Mouse (Mus musculus): ENCODE results near the gene Entpd5. TPM values are rescaled to one million over a fixed set of nuclear protein-coding genes. Genes with fewer than 3 reads are reported as not detected.

Entpd5 gene
- 18.3 and 19.0 TPM in 2 replicates for polyA plus RNA-seq (2015; fragmentation: Nextera tagmentation; extraction: Ambion mirVana)

GRCm38 (mm10) chr12:84408819-84409507 lies at the start of gene Entpd5, which contains the start of gene Bbof1:
Gene Entpd5, minus strand, starts transcription at chr12:84409029.
Gene Bbof1, plus strand, starts transcription at chr12:84409071.
- H3K4me1 ChIP-seq, result peaks cover 7% of the 10 kb centered on the region
- 2% methylated on average over 63 of the region's 63 CpGs for WGBS
- H3K27me3 ChIP-seq, result no peaks in the 10 kb centered on the region
- peak within 1 kb of the TSS; percentile 66 for H3K4me3 ChIP-seq
- H3K27ac ChIP-seq, result peak within 1 kb of the TSS; percentile 77
- peak; percentile 93 for ATAC-seq (ENCODE audit: borderline replicate concordance, extremely low read depth, low FRiP score, low TSS enrichment)
- H3K9me3 ChIP-seq, result no peaks in the 10 kb centered on the region
- H3K9ac ChIP-seq, result peak within 1 kb of the TSS; percentile 70
- H3K36me3 ChIP-seq, result no peaks in the 10 kb centered on the region
- peak within 1 kb of the TSS; percentile 95 for H3K4me2 ChIP-seq

DNA sequence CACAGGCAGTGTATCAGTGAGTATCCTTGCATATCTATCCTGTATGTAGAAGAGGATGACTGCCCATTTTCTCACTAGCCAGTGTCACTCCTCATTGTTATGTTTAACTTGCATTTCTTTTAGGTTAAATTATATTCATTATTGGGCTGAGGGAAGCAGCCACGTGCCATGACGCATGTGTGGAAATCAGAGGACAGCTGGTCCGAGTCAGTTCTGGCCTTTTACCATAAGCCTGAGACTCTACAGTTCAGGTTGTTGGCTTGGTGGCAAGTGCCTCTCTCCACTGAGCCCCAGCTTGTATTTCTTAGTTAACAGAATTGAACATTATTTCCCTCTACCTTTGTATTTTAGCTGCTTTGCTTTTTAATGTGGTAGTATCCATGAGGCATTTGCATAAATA lies 48.1 kb upstream of the Entpd5 start:
- no peak overlapping the region for H3K9ac ChIP-seq
- peaks cover 11% of the 10 kb centered on the region for H3K4me1 ChIP-seq
- no peak for ATAC-seq (ENCODE audit: borderline replicate concordance, extremely low read depth, low FRiP score, low TSS enrichment)
- H3K9me3 ChIP-seq, result no peaks in the 10 kb centered on the region
- H3K27ac ChIP-seq, result no peak overlapping the region
- no peak overlapping the region for H3K4me2 ChIP-seq
- WGBS, result 88% methylated on average over 3 of the region's 3 CpGs
- H3K4me3 ChIP-seq, result no peak overlapping the region
- no peaks in the 10 kb centered on the region for H3K27me3 ChIP-seq
- peaks cover 27% of the 10 kb centered on the region for H3K36me3 ChIP-seq

- Histone ChIP-seq H3K27me3 (no peaks in the 10 kb centered on the region; the same call in 1 of the 2 replicates), H3K9me3 (no peaks in the 10 kb centered on the region), H3K4me2 (peak overlapping the region; percentile 95), H3K4me3 (peak overlapping the region; percentile 78), H3K36me3 (0 out of 2 replicates have a peak, but pooled peaks cover 1% of the 10 kb centered on the region), H3K27ac (peak overlapping the region; percentile 64), H3K9ac (peak overlapping the region; percentile 68), H3K4me1 (peaks cover 21% of the 10 kb centered on the region)
- WGBS, result under 1% methylated on average over 11 of the region's 11 CpGs
- ATAC-seq (ENCODE audit: borderline replicate concordance, extremely low read depth, low FRiP score, low TSS enrichment), result no peak
Measured at GRCm38 (mm10) chr12:84451801-84452200, 43.0 kb upstream of the Entpd5 start.

DNA sequence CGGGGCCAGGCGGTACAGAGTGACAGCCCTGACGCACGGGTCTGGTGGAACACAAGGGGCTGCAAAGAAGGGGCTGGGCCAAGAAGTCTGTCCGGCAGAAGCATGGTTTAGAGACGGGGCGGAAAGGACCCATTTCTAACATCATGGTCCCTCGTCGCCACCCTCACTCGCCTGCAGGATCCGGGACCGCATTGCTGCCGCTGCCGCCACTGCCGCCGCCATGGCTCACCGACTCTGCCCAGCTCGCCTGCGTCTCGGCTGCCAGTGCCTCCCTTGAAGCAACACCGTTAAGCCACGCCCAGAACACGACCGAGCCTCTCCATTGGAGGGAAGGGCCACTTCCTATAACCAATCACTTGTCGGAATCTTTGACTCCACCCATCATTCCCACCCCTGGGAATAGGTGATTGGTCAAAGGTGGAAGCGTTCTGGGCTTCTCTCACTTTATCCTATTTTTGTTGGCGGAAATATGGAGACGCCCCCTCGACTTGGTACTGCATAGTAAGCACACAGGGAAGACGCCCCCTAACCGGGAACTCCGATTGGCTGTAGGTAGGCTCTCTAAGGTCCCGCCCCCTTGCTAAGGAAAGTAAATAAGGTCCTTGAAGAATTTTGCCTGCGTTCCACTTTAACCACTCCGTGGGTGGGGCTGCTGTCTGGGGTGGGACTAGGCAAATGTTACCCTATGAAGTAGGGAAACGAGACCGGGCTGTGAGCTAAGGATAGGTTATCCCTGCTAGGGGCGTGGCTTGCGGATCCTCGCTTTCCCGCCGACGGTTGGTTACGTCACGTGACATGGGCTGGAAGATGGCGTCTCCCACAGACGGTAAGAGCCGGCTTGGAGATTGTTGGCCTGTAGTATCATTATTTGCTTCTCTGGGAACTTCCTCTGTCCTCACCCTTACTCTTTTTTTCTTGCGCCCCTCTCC lies 42.2 kb upstream of the Entpd5 start, which contains the start of the genes Aldh6a1 and Lin52:
Gene Aldh6a1, minus strand, starts transcription at position 287 of the 929 bp plus-strand sequence.
Gene Lin52, plus strand, starts transcription at position 705 of the 929 bp plus-strand sequence.
- H3K27me3 ChIP-seq, result no peaks in the 10 kb centered on the region; the same call in 1 of the 2 replicates
- peaks cover 21% of the 10 kb centered on the region for H3K4me1 ChIP-seq
- H3K9me3 ChIP-seq, result no peaks in the 10 kb centered on the region
- peak within 1 kb of the TSS; percentile 78 for H3K4me3 ChIP-seq
- H3K27ac ChIP-seq, result peak within 1 kb of the TSS; percentile 81
- peak; percentile 99 for ATAC-seq (ENCODE audit: borderline replicate concordance, extremely low read depth, low FRiP score, low TSS enrichment)
- 0% methylated on average over 49 of the region's 49 CpGs for WGBS
- H3K9ac ChIP-seq, result peak within 1 kb of the TSS; percentile 68
- H3K36me3 ChIP-seq, result no peaks in the 10 kb centered on the region
- H3K4me2 ChIP-seq, result peak within 1 kb of the TSS; percentile 95

DNA sequence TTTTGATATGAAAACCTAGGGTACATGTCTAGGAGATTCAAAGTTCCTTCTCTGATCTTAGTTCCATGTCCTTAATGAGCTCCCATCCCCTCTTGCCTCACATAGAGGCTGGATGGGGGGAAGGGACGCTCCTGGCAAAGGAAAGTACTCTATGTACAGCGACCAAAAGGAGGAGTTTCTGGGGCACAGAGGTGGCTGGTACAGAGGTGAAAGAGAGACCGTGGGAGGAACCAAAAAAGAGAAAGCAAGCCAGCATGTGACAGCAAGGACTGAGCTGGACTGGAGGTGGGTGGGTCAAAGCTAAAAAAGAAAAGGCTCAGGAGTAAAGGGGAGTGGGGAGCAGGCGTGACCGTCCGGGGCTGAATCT lies 41.5 kb upstream of the Entpd5 start:
- 1% methylated on average over 6 of the region's 6 CpGs for WGBS
- no peaks in the 10 kb centered on the region for H3K9me3 ChIP-seq
- H3K4me1 ChIP-seq, result peaks cover 21% of the 10 kb centered on the region
- peak overlapping the region; percentile 78 for H3K4me3 ChIP-seq
- H3K9ac ChIP-seq, result peak overlapping the region; percentile 66
- peak overlapping the region; percentile 81 for H3K27ac ChIP-seq
- H3K27me3 ChIP-seq, result no peaks in the 10 kb centered on the region; the same call in 1 of the 2 replicates
- H3K4me2 ChIP-seq, result peak overlapping the region; percentile 95
- H3K36me3 ChIP-seq, result no peaks in the 10 kb centered on the region
- ATAC-seq (ENCODE audit: borderline replicate concordance, extremely low read depth, low FRiP score, low TSS enrichment), result no peak

DNA sequence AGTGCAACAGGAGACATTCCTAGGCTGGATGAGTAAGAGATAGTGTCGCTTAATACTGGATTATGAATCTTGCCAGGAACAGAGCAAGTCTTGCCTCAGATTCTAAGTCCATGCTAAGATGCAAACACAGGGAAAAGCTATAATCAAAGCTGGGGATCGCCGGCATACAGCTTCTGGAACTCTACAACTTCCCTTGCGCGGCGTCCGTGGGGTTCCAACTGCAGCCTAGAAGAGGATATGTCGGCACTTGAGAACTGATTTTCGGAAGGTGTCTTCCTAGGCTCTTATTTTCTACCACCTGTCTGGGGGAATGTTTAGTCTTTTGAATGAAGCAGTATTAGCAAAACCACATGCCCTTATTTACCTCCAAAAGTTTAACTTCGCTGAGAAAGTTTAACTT lies 41.1 kb upstream of the Entpd5 start:
- Histone ChIP-seq H3K4me3 (peak overlapping the region; percentile 78), H3K9ac (peak overlapping the region; percentile 66), H3K4me1 (peaks cover 21% of the 10 kb centered on the region), H3K9me3 (no peaks in the 10 kb centered on the region), H3K36me3 (no peaks in the 10 kb centered on the region), H3K27me3 (no peaks in the 10 kb centered on the region; the same call in 1 of the 2 replicates), H3K27ac (0 out of 2 replicates have a peak overlapping the region, but pooled peaks have one; percentile 81), H3K4me2 (peak overlapping the region; percentile 95)
- 45% methylated on average over 10 of the region's 10 CpGs for whole genome bisulfite sequencing
- ATAC-seq (ENCODE audit: borderline replicate concordance, extremely low read depth, low FRiP score, low TSS enrichment), result no peak

GRCm38 (mm10) chr12:84448181-84448580 lies 39.4 kb upstream of the Entpd5 start:
- 81% methylated on average over 6 of the region's 6 CpGs for WGBS
- no peaks in the 10 kb centered on the region; the same call in 1 of the 2 replicates for H3K27me3 ChIP-seq
- ATAC-seq (ENCODE audit: borderline replicate concordance, extremely low read depth, low FRiP score, low TSS enrichment), result no peak
- no peak overlapping the region for H3K4me3 ChIP-seq
- H3K4me2 ChIP-seq, result no peak overlapping the region
- H3K27ac ChIP-seq, result no peak overlapping the region
- no peaks in the 10 kb centered on the region for H3K9me3 ChIP-seq
- no peaks in the 10 kb centered on the region for H3K36me3 ChIP-seq
- H3K9ac ChIP-seq, result no peak overlapping the region
- peaks cover 21% of the 10 kb centered on the region for H3K4me1 ChIP-seq

GRCm38 (mm10) chr12:84447386-84447785 lies 38.6 kb upstream of the Entpd5 start:
- Histone ChIP-seq H3K4me1 (peaks cover 15% of the 10 kb centered on the region), H3K9ac (no peak overlapping the region), H3K27ac (no peak overlapping the region), H3K4me3 (no peak overlapping the region), H3K27me3 (no peaks in the 10 kb centered on the region; the same call in 1 of the 2 replicates), H3K36me3 (no peaks in the 10 kb centered on the region), H3K9me3 (no peaks in the 10 kb centered on the region), H3K4me2 (no peak overlapping the region)
- no peak for ATAC-seq (ENCODE audit: borderline replicate concordance, extremely low read depth, low FRiP score, low TSS enrichment)
- 77% methylated on average over 1 of the region's 1 CpGs for WGBS

GRCm38 (mm10) chr12:84442526-84442925 lies 33.7 kb upstream of the Entpd5 start:
- ATAC-seq (ENCODE audit: borderline replicate concordance, extremely low read depth, low FRiP score, low TSS enrichment), result no peak
- Histone ChIP-seq H3K9me3 (no peaks in the 10 kb centered on the region), H3K4me3 (no peak overlapping the region), H3K4me1 (no peaks in the 10 kb centered on the region), H3K27me3 (no peaks in the 10 kb centered on the region), H3K27ac (no peak overlapping the region), H3K36me3 (0 out of 2 replicates have a peak, but pooled peaks cover 3% of the 10 kb centered on the region), H3K9ac (no peak overlapping the region), H3K4me2 (no peak overlapping the region)
- 64% methylated on average over 4 of the region's 4 CpGs for WGBS

- no peak overlapping the region for H3K9ac ChIP-seq
- no peak overlapping the region for H3K4me2 ChIP-seq
- no peak for ATAC-seq (ENCODE audit: borderline replicate concordance, extremely low read depth, low FRiP score, low TSS enrichment)
- no peak overlapping the region for H3K4me3 ChIP-seq
- H3K27me3 ChIP-seq, result no peaks in the 10 kb centered on the region
- no peak overlapping the region for H3K27ac ChIP-seq
- no peaks in the 10 kb centered on the region for H3K4me1 ChIP-seq
- WGBS, result 26% methylated on average over 2 of the region's 2 CpGs
- no peaks in the 10 kb centered on the region for H3K9me3 ChIP-seq
- 0 out of 2 replicates have a peak, but pooled peaks cover 3% of the 10 kb centered on the region for H3K36me3 ChIP-seq
Measured at GRCm38 (mm10) chr12:84438697-84439096, 29.9 kb upstream of the Entpd5 start.

DNA sequence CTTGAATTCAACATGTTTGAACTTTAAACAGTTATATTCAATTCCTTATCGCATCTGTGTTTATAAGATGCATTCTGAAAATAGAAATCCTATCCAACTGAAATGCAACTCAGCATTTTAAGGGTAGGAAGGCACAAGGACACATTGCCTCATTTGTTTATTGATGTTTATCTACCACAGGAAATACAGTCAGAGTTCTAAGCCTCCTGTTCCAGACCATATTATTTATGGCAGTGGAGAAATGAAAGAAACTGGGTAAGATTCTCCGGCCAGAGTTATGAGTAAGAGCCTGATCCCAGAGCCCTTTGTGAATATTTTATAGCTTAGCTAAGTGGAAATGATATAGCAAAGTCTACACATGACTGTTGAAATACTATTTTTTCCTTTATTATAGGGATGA lies 21.0 kb upstream of the Entpd5 start:
- Histone ChIP-seq H3K9ac (no peak overlapping the region), H3K27ac (no peak overlapping the region), H3K36me3 (peaks cover 3% of the 10 kb centered on the region; the same call in 1 of the 2 replicates), H3K4me3 (no peak overlapping the region), H3K4me2 (no peak overlapping the region), H3K27me3 (no peaks in the 10 kb centered on the region), H3K9me3 (no peaks in the 10 kb centered on the region), H3K4me1 (no peaks in the 10 kb centered on the region)
- no peak for ATAC-seq (ENCODE audit: borderline replicate concordance, extremely low read depth, low FRiP score, low TSS enrichment)
- WGBS, result 67% methylated on average over 2 of the region's 2 CpGs

Measured in lung, embryonic 15.5 days (tissue).